Mouse (Mus musculus) midbrain, embryonic 12.5 days (tissue): ENCODE data around the gene Nudt14. TPM values are rescaled to one million over a fixed set of nuclear protein-coding genes. Genes with fewer than 3 reads are reported as not detected.

Experiments
- ATAC-seq: fragments of 200-750 bp; cut with Nextera tagmentation; 2 replicates; pipeline ENCODE4 v1.8.0; 2017; ENCODE audit warnings: low read depth, moderate TSS enrichment, moderate library complexity; ENCODE audit not compliant: low FRiP score
- H3K27ac ChIP-seq: fragments of 300-500 bp; sonication (generic); replicated peaks from 2 replicates; pipeline ENCODE4 v1.5.1; 2016; ENCODE audit warnings: mild to moderate bottlenecking
- H3K27me3 ChIP-seq: fragments of 300-500 bp; sonication (generic); 2 replicates; pipeline ENCODE4 v1.6.1; 2016; ENCODE audit warnings: mild to moderate bottlenecking
- H3K36me3 ChIP-seq: fragments of 300-500 bp; sonication (generic); 2 replicates; pipeline ENCODE4 v1.6.1; 2016
- H3K4me1 ChIP-seq: fragments of 300-500 bp; sonication (generic); 2 replicates; pipeline ENCODE4 v1.6.1; 2016
- H3K4me2 ChIP-seq: fragments of 300-500 bp; sonication (generic); replicated peaks from 2 replicates; pipeline ENCODE4 v1.6.1; 2016; ENCODE audit warnings: mild to moderate bottlenecking, moderate library complexity
- H3K4me3 ChIP-seq: fragments of 300-500 bp; sonication (generic); 2 replicates; pipeline ENCODE4 v1.5.1; 2016; ENCODE audit warnings: mild to moderate bottlenecking
- H3K9ac ChIP-seq: fragments of 300-500 bp; sonication (generic); replicated peaks from 2 replicates; pipeline ENCODE4 v1.6.1; 2016; ENCODE audit warnings: mild to moderate bottlenecking, moderate library complexity
- H3K9me3 ChIP-seq: fragments of 300-500 bp; sonication (generic); 2 replicates; pipeline ENCODE4 v1.6.1; 2016; ENCODE audit warnings: mild to moderate bottlenecking
- WGBS: fragments of 180-500 bp; shearing (Covaris S2); methylation state at CpG from one replicate; pipeline ENCODE4 v1.1.7; 2016; 5-methylcytosine and 5-hydroxymethylcytosine counted together
- polyA plus RNA-seq: library from polyadenylated mRNA; unstranded; fragments of >200 nt; fragmentation: Nextera tagmentation; extraction: Ambion mirVana; gene quantifications from 2 replicates; pipeline ENCODE4 v1.2.1, GENCODE M21; 2016

Gene Nudt14
- polyA plus RNA-seq, 1 experiment from 2014 or later: 56.6 TPM

GRCm38 (mm10) chr12:112922541-112922940 is 19.4 kb downstream of the Nudt14 start:
- Histone ChIP-seq H3K36me3 (no peaks in the 10 kb centered on the region), H3K4me2 (no peak overlapping the region), H3K4me1 (peaks cover 26% of the 10 kb centered on the region), H3K9ac (no peak overlapping the region), H3K27me3 (peaks cover 19% of the 10 kb centered on the region), H3K9me3 (no peaks in the 10 kb centered on the region), H3K4me3 (no peak overlapping the region), H3K27ac (no peak overlapping the region)
- ATAC-seq: peak; percentile 47
- WGBS: 17% methylated on average over 3 of the region's 3 CpGs

GRCm38 (mm10) chr12:112921518-112921917 is 20.4 kb downstream of the Nudt14 start:
- Histone ChIP-seq H3K4me1 (peaks cover 26% of the 10 kb centered on the region), H3K27ac (no peak overlapping the region), H3K9me3 (no peaks in the 10 kb centered on the region), H3K9ac (no peak overlapping the region), H3K4me2 (no peak overlapping the region), H3K27me3 (peaks cover 9% of the 10 kb centered on the region), H3K36me3 (no peaks in the 10 kb centered on the region; the same call in 1 of the 2 replicates), H3K4me3 (no peak overlapping the region)
- 85% methylated on average over 12 of the region's 12 CpGs for WGBS
- no peak for ATAC-seq

GRCm38 (mm10) chr12:112917906-112918305 is 24.0 kb downstream of the Nudt14 start:
- no peak overlapping the region for H3K27ac ChIP-seq
- H3K27me3 ChIP-seq: no peaks in the 10 kb centered on the region
- peaks cover 16% of the 10 kb centered on the region for H3K36me3 ChIP-seq
- no peak overlapping the region for H3K4me2 ChIP-seq
- H3K9me3 ChIP-seq: no peaks in the 10 kb centered on the region
- H3K9ac ChIP-seq: no peak overlapping the region
- WGBS: 53% methylated on average over 8 of the region's 8 CpGs
- ATAC-seq: no peak
- no peak overlapping the region for H3K4me3 ChIP-seq
- H3K4me1 ChIP-seq: peaks cover 20% of the 10 kb centered on the region

- no peak for ATAC-seq
Measured at GRCm38 (mm10) chr12:112917486-112917885, 24.4 kb downstream of the Nudt14 start.

GRCm38 (mm10) chr12:112916698-112917400 is 25.1 kb downstream of the Nudt14 start:
- ATAC-seq: no peak
- no peaks in the 10 kb centered on the region for H3K27me3 ChIP-seq
- 81% methylated on average over 16 of the region's 16 CpGs for WGBS
- H3K36me3 ChIP-seq: peaks cover 17% of the 10 kb centered on the region
- H3K9me3 ChIP-seq: no peaks in the 10 kb centered on the region
- H3K27ac ChIP-seq: no peak overlapping the region
- H3K4me1 ChIP-seq: peaks cover 9% of the 10 kb centered on the region
- no peak overlapping the region for H3K4me3 ChIP-seq
- H3K9ac ChIP-seq: no peak overlapping the region
- H3K4me2 ChIP-seq: no peak overlapping the region

More at GRCm38 (mm10) chr12:112917486-112917885, 24.4 kb downstream of the Nudt14 start:
- Histone ChIP-seq H3K36me3 (peaks cover 17% of the 10 kb centered on the region), H3K9me3 (no peaks in the 10 kb centered on the region), H3K4me2 (no peak overlapping the region), H3K4me1 (peaks cover 15% of the 10 kb centered on the region), H3K9ac (no peak overlapping the region), H3K27ac (no peak overlapping the region), H3K4me3 (no peak overlapping the region), H3K27me3 (no peaks in the 10 kb centered on the region)
- WGBS: 80% methylated on average over 11 of the region's 11 CpGs

GRCm38 (mm10) chr12:112915587-112915986 is 26.3 kb downstream of the Nudt14 start:
- Histone ChIP-seq H3K36me3 (peaks cover 27% of the 10 kb centered on the region), H3K4me2 (no peak overlapping the region), H3K9me3 (no peaks in the 10 kb centered on the region), H3K27ac (no peak overlapping the region), H3K9ac (no peak overlapping the region), H3K27me3 (no peaks in the 10 kb centered on the region), H3K4me1 (peaks cover 6% of the 10 kb centered on the region; the same call in 1 of the 2 replicates), H3K4me3 (no peak overlapping the region)
- no peak for ATAC-seq
- WGBS: 86% methylated on average over 13 of the region's 13 CpGs

GRCm38 (mm10) chr12:112914527-112914926 is 27.4 kb downstream of the Nudt14 start:
- WGBS: 85% methylated on average over 11 of the region's 11 CpGs
- Histone ChIP-seq H3K9ac (no peak overlapping the region), H3K27ac (no peak overlapping the region), H3K4me3 (no peak overlapping the region), H3K4me1 (peaks cover 3% of the 10 kb centered on the region; the same call in 1 of the 2 replicates), H3K4me2 (no peak overlapping the region), H3K9me3 (no peaks in the 10 kb centered on the region; the same call in 1 of the 2 replicates), H3K36me3 (peaks cover 34% of the 10 kb centered on the region), H3K27me3 (no peaks in the 10 kb centered on the region)
- ATAC-seq: no peak

- 90% methylated on average over 28 of the region's 28 CpGs for WGBS
- Histone ChIP-seq H3K27ac (no peak overlapping the region), H3K27me3 (no peaks in the 10 kb centered on the region), H3K4me1 (peaks cover 3% of the 10 kb centered on the region; the same call in 1 of the 2 replicates), H3K36me3 (peaks cover 47% of the 10 kb centered on the region), H3K4me3 (no peak overlapping the region), H3K9ac (no peak overlapping the region), H3K4me2 (no peak overlapping the region), H3K9me3 (no peaks in the 10 kb centered on the region; the same call in 1 of the 2 replicates)
- ATAC-seq: no peak
Measured at GRCm38 (mm10) chr12:112912951-112913745, 28.8 kb downstream of the Nudt14 start.

GRCm38 (mm10) chr12:112911701-112912100 is 30.2 kb downstream of the Nudt14 start:
- Histone ChIP-seq H3K27ac (no peak overlapping the region), H3K4me3 (no peak overlapping the region), H3K9me3 (no peaks in the 10 kb centered on the region; the same call in 1 of the 2 replicates), H3K4me1 (peaks cover 3% of the 10 kb centered on the region; the same call in 1 of the 2 replicates), H3K36me3 (peaks cover 47% of the 10 kb centered on the region), H3K4me2 (no peak overlapping the region), H3K27me3 (no peaks in the 10 kb centered on the region), H3K9ac (no peak overlapping the region)
- WGBS: 93% methylated on average over 17 of the region's 17 CpGs
- ATAC-seq: no peak

GRCm38 (mm10) chr12:112908991-112909390 is 32.9 kb downstream of the Nudt14 start:
- 96% methylated on average over 22 of the region's 22 CpGs for WGBS
- Histone ChIP-seq H3K27me3 (no peaks in the 10 kb centered on the region), H3K27ac (no peak overlapping the region), H3K4me3 (no peak overlapping the region), H3K4me1 (no peaks in the 10 kb centered on the region), H3K9ac (no peak overlapping the region), H3K4me2 (no peak overlapping the region), H3K9me3 (no peaks in the 10 kb centered on the region; the same call in 1 of the 2 replicates), H3K36me3 (peaks cover 42% of the 10 kb centered on the region)
- ATAC-seq: no peak

- peaks cover 18% of the 10 kb centered on the region for H3K36me3 ChIP-seq
- no peaks in the 10 kb centered on the region for H3K27me3 ChIP-seq
- no peak overlapping the region for H3K4me3 ChIP-seq
- H3K9ac ChIP-seq: no peak overlapping the region
- ATAC-seq: no peak
- H3K4me1 ChIP-seq: no peaks in the 10 kb centered on the region
- WGBS: 88% methylated on average over 5 of the region's 5 CpGs
- no peak overlapping the region for H3K4me2 ChIP-seq
- H3K9me3 ChIP-seq: no peaks in the 10 kb centered on the region; the same call in 1 of the 2 replicates
- H3K27ac ChIP-seq: no peak overlapping the region
Measured at GRCm38 (mm10) chr12:112905001-112905400, 36.9 kb downstream of the Nudt14 start.

- H3K27ac ChIP-seq: no peak overlapping the region
- no peak for ATAC-seq
- WGBS: 82% methylated on average over 8 of the region's 8 CpGs
- peaks cover 8% of the 10 kb centered on the region for H3K36me3 ChIP-seq
- H3K27me3 ChIP-seq: no peaks in the 10 kb centered on the region
- H3K4me3 ChIP-seq: no peak overlapping the region
- no peaks in the 10 kb centered on the region for H3K9me3 ChIP-seq
- H3K4me1 ChIP-seq: no peaks in the 10 kb centered on the region
- no peak overlapping the region for H3K4me2 ChIP-seq
- no peak overlapping the region for H3K9ac ChIP-seq
Measured at GRCm38 (mm10) chr12:112903941-112904340, 38.0 kb downstream of the Nudt14 start.
